Mouse (Mus musculus): ENCODE results near the gene Hnrnpll. TPM values are rescaled to one million over a fixed set of nuclear protein-coding genes. Genes with fewer than 3 reads are reported as not detected.

Hnrnpll gene
- polyA plus RNA-seq, 1 experiment, result 52.0 TPM

- Histone ChIP-seq H3K4me3 (ENCODE audit: control insufficient read depth, low read depth, low read length) (no peak overlapping the region), H3K36me3 (ENCODE audit: control insufficient read depth, insufficient read depth, low read length) (no peaks in the 10 kb centered on the region)
- no peak for TF ChIP-seq POLR2A (IDR thresholded peaks at IDR 0.05; ENCODE audit: control insufficient read depth, low read depth, low read length)
- TF ChIP-seq CTCF (IDR thresholded peaks at IDR 0.05; ENCODE audit: control insufficient read depth, insufficient read depth, insufficient replicate concordance, low read depth, low read length), result no peak
Observed at GRCm38 (mm10) chr17:80078726-80079125, 16.6 kb upstream of the Hnrnpll start.

GRCm38 (mm10) chr17:80067257-80067656 is 5.1 kb upstream of the Hnrnpll start:
- Histone ChIP-seq H3K27me3 (ENCODE audit: control insufficient read depth, insufficient read depth, low read length) (no peaks in the 10 kb centered on the region), H3K4me1 (ENCODE audit: control insufficient read depth, insufficient read depth, low read length) (peaks cover 4% of the 10 kb centered on the region), H3K4me3 (ENCODE audit: control insufficient read depth, low read depth, low read length) (no peak overlapping the region), H3K27ac (ENCODE audit: control insufficient read depth, insufficient read depth, low read depth, low read length) (no peak overlapping the region), H3K36me3 (ENCODE audit: control insufficient read depth, insufficient read depth, low read length) (no peaks in the 10 kb centered on the region)
- no peak for TF ChIP-seq POLR2A (IDR thresholded peaks at IDR 0.05; ENCODE audit: control insufficient read depth, low read depth, low read length)
- no peak for TF ChIP-seq CTCF (IDR thresholded peaks at IDR 0.05; ENCODE audit: control insufficient read depth, insufficient read depth, insufficient replicate concordance, low read depth, low read length)

More at GRCm38 (mm10) chr17:80078726-80079125, 16.6 kb upstream of the Hnrnpll start:
- Histone ChIP-seq H3K4me1 (ENCODE audit: control insufficient read depth, insufficient read depth, low read length) (no peaks in the 10 kb centered on the region), H3K27me3 (ENCODE audit: control insufficient read depth, insufficient read depth, low read length) (no peaks in the 10 kb centered on the region), H3K27ac (ENCODE audit: control insufficient read depth, insufficient read depth, low read depth, low read length) (no peak overlapping the region)

GRCm38 (mm10) chr17:80063840-80064495 is 1.8 kb upstream of the Hnrnpll start:
- no peaks in the 10 kb centered on the region; the same call in 1 of the 2 replicates for H3K36me3 ChIP-seq (ENCODE audit: control insufficient read depth, insufficient read depth, low read length)
- TF ChIP-seq CTCF (IDR thresholded peaks at IDR 0.05; ENCODE audit: control insufficient read depth, insufficient read depth, insufficient replicate concordance, low read depth, low read length) (no peak), POLR2A (IDR thresholded peaks at IDR 0.05; ENCODE audit: control insufficient read depth, low read depth, low read length) (0 out of 2 replicates have a peak, but pooled peaks have one; percentile 8)
- peak overlapping the region; percentile 98 for H3K4me3 ChIP-seq (ENCODE audit: control insufficient read depth, low read depth, low read length)
- peaks cover 4% of the 10 kb centered on the region for H3K4me1 ChIP-seq (ENCODE audit: control insufficient read depth, insufficient read depth, low read length)
- H3K27me3 ChIP-seq (ENCODE audit: control insufficient read depth, insufficient read depth, low read length), result no peaks in the 10 kb centered on the region
- H3K27ac ChIP-seq (ENCODE audit: control insufficient read depth, insufficient read depth, low read depth, low read length), result peak overlapping the region; percentile 100

GRCm38 (mm10) chr17:80063386-80063785 is 1.3 kb upstream of the Hnrnpll start:
- Histone ChIP-seq H3K36me3 (ENCODE audit: control insufficient read depth, insufficient read depth, low read length) (no peaks in the 10 kb centered on the region; the same call in 1 of the 2 replicates), H3K4me1 (ENCODE audit: control insufficient read depth, insufficient read depth, low read length) (peaks cover 4% of the 10 kb centered on the region), H3K27ac (ENCODE audit: control insufficient read depth, insufficient read depth, low read depth, low read length) (peak overlapping the region; percentile 100), H3K27me3 (ENCODE audit: control insufficient read depth, insufficient read depth, low read length) (no peaks in the 10 kb centered on the region), H3K4me3 (ENCODE audit: control insufficient read depth, low read depth, low read length) (peak overlapping the region; percentile 98)
- TF ChIP-seq POLR2A (IDR thresholded peaks at IDR 0.05; ENCODE audit: control insufficient read depth, low read depth, low read length) (no peak), CTCF (IDR thresholded peaks at IDR 0.05; ENCODE audit: control insufficient read depth, insufficient read depth, insufficient replicate concordance, low read depth, low read length) (no peak)

GRCm38 (mm10) chr17:80062620-80063010 is 481 bp upstream of the Hnrnpll start:
- TF ChIP-seq CTCF (IDR thresholded peaks at IDR 0.05; ENCODE audit: control insufficient read depth, insufficient read depth, insufficient replicate concordance, low read depth, low read length) (no peak), POLR2A (IDR thresholded peaks at IDR 0.05; ENCODE audit: control insufficient read depth, low read depth, low read length) (peak; percentile 72; the same call in 1 of the 2 replicates)
- no peaks in the 10 kb centered on the region for H3K27me3 ChIP-seq (ENCODE audit: control insufficient read depth, insufficient read depth, low read length)
- H3K27ac ChIP-seq (ENCODE audit: control insufficient read depth, insufficient read depth, low read depth, low read length), result peak overlapping the region; percentile 100
- peak overlapping the region; percentile 98 for H3K4me3 ChIP-seq (ENCODE audit: control insufficient read depth, low read depth, low read length)
- H3K4me1 ChIP-seq (ENCODE audit: control insufficient read depth, insufficient read depth, low read length), result peaks cover 6% of the 10 kb centered on the region
- no peaks in the 10 kb centered on the region; the same call in 1 of the 2 replicates for H3K36me3 ChIP-seq (ENCODE audit: control insufficient read depth, insufficient read depth, low read length)

- H3K27ac ChIP-seq (ENCODE audit: control insufficient read depth, insufficient read depth, low read depth, low read length), result peak overlapping the region; percentile 100
- H3K4me1 ChIP-seq (ENCODE audit: control insufficient read depth, insufficient read depth, low read length), result peaks cover 6% of the 10 kb centered on the region
- H3K27me3 ChIP-seq (ENCODE audit: control insufficient read depth, insufficient read depth, low read length), result no peaks in the 10 kb centered on the region
- no peak; the same call in 1 of the 2 replicates for TF ChIP-seq POLR2A (IDR thresholded peaks at IDR 0.05; ENCODE audit: control insufficient read depth, low read depth, low read length)
- TF ChIP-seq CTCF (IDR thresholded peaks at IDR 0.05; ENCODE audit: control insufficient read depth, insufficient read depth, insufficient replicate concordance, low read depth, low read length), result no peak
- no peaks in the 10 kb centered on the region; the same call in 1 of the 2 replicates for H3K36me3 ChIP-seq (ENCODE audit: control insufficient read depth, insufficient read depth, low read length)
- peak overlapping the region; percentile 98 for H3K4me3 ChIP-seq (ENCODE audit: control insufficient read depth, low read depth, low read length)
Observed at GRCm38 (mm10) chr17:80060828-80061782, 1.0 kb downstream of the Hnrnpll start.

- TF ChIP-seq POLR2A (IDR thresholded peaks at IDR 0.05; ENCODE audit: control insufficient read depth, low read depth, low read length), result no peak
- no peak for TF ChIP-seq CTCF (IDR thresholded peaks at IDR 0.05; ENCODE audit: control insufficient read depth, insufficient read depth, insufficient replicate concordance, low read depth, low read length)
- H3K4me1 ChIP-seq (ENCODE audit: control insufficient read depth, insufficient read depth, low read length), result peaks cover 6% of the 10 kb centered on the region
- H3K36me3 ChIP-seq (ENCODE audit: control insufficient read depth, insufficient read depth, low read length), result no peaks in the 10 kb centered on the region; the same call in 1 of the 2 replicates
- peak overlapping the region; percentile 56 for H3K4me3 ChIP-seq (ENCODE audit: control insufficient read depth, low read depth, low read length)
- H3K27ac ChIP-seq (ENCODE audit: control insufficient read depth, insufficient read depth, low read depth, low read length), result no peak overlapping the region; the same call in 1 of the 2 replicates
- no peaks in the 10 kb centered on the region for H3K27me3 ChIP-seq (ENCODE audit: control insufficient read depth, insufficient read depth, low read length)
Observed at GRCm38 (mm10) chr17:80060151-80060550, 2.0 kb downstream of the Hnrnpll start.
